Mouse (Mus musculus) cerebellum, adult 11 months (tissue): Measurements from ENCODE around the gene Eif1b.
"Not testable (repeated sequence)": the region's sequence is repeated elsewhere in the genome, so short reads cannot be mapped to it uniquely, and the experiment has no call there.

Source experiments
- DNase-seq: peaks from one replicate; pipeline ENCODE4 v3.0.0; 2022

Gene Eif1b

GRCm38 (mm10) chr9:120527270-120527669, 35.2 kb downstream of the Eif1b start:
- DNase-seq = no peak

GRCm38 (mm10) chr9:120527919-120528318, 35.9 kb downstream of the Eif1b start:
- no peak for DNase-seq

GRCm38 (mm10) chr9:120528815-120529510, 36.9 kb downstream of the Eif1b start:
- no peak for DNase-seq

- DNase-seq = no peak
Observed at GRCm38 (mm10) chr9:120530471-120530870, 38.4 kb downstream of the Eif1b start.

GRCm38 (mm10) chr9:120532062-120532461, 40.0 kb downstream of the Eif1b start:
- DNase-seq = no peak

- DNase-seq = no peak
Observed at GRCm38 (mm10) chr9:120532691-120533090, 40.7 kb downstream of the Eif1b start.

GRCm38 (mm10) chr9:120533446-120533950, 41.5 kb downstream of the Eif1b start:
- DNase-seq = not testable (repeated sequence)

GRCm38 (mm10) chr9:120539662-120540251, 47.7 kb downstream of the Eif1b start, which contains the start of gene Entpd3:
Gene Entpd3 (plus strand): TSS chr9:120539818.
- peak; percentile 1 for DNase-seq

GRCm38 (mm10) chr9:120541411-120541810, 49.4 kb downstream of the Eif1b start:
- no peak for DNase-seq

- DNase-seq = no peak
Observed at GRCm38 (mm10) chr9:120542241-120542640, 50.2 kb downstream of the Eif1b start.
